Mouse (Mus musculus): ENCODE results near the gene Mettl6.
A peak's percentile ranks its signal among the peaks of the same experiment; 100 is the strongest.

Mettl6 gene

DNA sequence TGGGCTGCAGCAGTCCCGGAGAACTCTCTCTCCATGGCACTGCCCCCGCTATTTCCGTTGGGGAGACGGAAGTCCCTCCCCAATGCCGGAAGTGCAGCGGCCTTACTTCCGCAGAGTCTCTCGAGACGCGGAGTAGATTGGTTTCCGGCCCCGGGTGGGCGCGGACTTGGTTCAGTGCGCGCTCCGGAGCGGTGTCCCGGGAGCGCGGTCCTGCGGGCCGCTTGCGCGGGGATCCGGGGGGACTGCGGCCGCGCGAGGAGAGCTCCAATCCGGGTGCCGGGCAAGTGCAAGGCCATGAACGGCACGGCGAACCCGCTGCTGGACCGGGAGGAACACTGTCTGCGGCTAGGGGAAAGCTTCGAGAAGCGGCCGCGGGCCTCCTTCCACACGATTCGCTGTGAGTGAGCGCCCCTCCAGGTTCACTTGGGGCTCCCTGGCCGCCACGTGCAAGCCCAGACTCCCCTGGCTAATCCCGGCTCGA is at the start of gene Mettl6:
TSS of gene Mettl6 (minus strand) at position 66 of the 481 bp plus-strand sequence.
- DNase-seq (ENCODE audit: low read depth, low spot score) = peak; percentile 94

DNA sequence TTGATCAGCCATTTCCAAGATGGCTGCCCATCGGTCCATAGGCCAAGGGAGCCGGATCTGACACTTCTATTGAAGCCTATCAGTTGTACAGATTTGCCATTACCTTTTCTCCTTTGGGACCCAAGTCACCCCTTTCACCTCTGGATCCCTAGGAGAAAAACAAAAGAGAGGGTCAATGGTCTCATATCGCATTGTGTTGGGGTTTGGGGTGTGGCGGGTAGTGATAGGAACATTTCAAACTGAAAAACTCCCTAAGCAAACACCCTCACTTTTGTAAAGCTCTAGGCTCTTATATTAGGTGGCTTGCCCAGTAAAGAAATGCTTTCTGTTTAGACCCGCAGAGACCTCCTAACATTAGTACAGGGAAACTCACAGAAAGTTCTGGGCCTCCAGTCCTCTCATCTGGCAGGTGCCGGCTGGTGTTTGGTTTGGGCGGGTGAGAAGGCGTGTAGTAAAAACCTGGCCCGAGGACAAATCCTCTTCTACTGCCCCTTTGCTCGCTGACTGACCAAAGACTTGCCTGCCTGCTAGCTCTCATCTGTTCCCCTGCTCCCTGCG is 49.1 kb upstream of the Mettl6 start:
- no peak for DNase-seq (ENCODE audit: low read depth, low spot score)

DNA sequence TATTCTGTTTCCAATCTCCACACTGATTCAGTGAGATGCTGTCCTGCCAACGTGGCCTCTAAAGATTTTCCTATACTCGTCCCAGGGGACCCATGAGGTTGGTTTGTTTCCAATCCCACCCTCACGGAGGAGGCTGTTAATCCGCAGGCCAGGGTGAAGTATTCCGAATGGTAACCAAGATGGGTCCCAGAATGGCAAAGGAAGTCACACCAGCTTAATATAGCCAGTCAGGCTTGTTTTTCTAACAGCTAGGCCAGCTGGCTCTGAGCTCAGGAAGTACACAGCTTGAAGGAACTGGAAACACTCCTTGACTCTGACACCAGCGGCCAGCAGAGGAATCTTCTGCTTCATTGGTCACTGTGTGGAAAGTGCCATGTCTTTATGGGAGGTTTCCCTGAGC is 42.5 kb upstream of the Mettl6 start:
- no peak for DNase-seq (ENCODE audit: low read depth, low spot score)

DNA sequence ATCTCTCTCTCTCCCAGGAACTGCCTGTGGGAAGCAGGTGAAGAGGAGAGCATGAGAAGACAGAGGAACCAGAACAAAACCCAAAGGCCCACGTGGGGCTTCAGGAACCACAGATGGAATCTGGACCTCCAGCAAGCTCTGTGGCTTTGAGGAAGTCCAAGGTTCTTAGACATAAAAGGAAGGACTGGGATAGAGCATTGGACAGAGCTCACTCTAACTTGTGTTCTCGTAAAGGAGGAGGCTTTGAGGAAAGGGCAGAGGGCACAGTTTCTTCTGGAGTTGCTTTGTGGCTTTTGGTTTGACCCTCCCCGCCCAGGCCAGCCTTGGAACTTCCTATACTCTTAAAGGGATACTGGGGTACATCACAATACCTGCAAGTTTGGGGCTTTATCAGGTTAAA is 37.8 kb upstream of the Mettl6 start:
- DNase-seq (ENCODE audit: low read depth, low spot score) = no peak

DNA sequence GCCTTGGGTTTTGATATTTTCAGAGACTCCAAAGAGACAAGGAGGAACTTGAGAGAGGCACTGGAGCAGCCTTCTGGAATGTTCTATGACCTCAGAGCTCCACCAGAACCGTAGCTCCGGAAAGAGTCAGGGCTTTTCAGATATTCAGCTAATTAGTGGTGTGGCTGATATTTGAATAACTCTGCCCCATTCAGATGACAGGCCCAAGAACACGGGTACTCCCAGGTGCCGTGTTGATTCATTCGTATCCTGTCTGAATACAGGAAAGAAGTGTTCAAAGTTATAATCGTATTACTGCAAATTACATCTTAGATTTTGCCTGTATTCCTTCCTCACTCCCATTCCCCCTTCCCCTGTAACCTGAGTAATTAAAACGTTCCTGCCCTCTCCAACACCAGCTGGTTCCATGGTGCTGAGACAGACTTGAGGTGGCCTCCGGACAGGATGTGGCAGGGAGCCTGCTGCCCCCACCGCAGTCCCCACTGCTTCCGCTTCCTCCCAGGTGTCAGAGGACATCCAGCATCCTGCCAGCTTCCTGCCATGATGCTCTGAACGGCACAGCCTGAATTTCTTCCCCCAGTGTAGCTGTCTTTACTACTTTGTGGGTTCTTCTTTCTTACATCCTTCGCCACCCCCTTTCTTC is 36.8 kb upstream of the Mettl6 start:
- peak; percentile 84 for DNase-seq (ENCODE audit: low read depth, low spot score)

DNA sequence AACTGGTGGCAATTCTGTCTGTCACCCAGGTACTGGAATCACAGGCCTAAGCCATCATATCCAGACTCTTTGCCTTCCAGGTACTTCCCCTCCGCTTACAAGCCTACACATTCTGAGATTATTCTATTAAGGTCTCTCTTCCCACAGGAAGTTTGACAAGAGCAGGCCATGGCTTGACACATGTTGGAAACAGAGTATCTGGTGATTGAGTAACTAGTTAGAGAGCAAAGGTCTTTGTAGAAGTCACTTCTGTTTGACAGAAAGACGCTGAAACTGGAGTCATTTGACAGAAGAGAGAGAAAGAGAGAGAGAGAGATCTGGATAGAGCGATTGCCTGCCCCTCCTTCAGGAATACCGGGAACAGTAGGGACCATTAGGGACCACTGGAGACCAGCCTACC is 36.0 kb upstream of the Mettl6 start:
- no peak for DNase-seq (ENCODE audit: low read depth, low spot score)

DNA sequence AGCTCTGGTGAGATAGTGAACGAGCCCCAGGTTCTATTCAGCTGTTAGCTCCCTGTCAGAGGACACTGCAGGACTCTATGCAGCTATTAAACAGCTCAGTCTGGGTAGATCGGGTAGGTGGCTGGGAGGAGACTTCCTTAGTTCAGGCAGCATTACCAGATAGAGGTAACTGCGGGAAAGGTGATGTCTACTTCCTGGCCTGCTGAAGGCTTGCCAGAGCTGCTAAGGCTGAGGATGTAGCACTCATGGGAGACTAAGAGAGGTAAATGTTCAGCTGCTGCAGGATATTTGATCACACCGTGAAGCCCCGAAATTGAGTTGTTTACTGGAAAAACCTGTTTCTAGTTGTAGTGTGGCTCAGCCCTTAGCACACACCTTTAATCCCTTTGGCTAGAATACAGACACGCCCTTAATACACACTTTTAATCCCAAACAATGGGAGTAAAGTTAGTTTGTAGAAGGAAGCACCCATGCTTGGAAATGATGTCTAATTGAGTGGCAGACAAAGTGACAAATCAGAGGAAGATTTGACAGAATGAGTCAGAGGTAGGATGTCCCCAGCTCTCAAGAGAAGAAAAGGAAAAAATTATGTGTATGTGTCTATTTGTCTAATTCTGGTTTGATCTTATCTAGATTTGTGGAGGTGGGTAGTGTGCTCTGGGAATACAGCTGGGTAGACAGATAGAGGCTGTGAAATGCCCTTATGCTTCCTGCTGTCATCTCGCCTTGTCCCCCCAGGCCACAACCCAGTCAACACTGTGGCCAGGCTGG is 30.4 kb upstream of the Mettl6 start:
- DNase-seq (ENCODE audit: low read depth, low spot score) = peak; percentile 52

DNA sequence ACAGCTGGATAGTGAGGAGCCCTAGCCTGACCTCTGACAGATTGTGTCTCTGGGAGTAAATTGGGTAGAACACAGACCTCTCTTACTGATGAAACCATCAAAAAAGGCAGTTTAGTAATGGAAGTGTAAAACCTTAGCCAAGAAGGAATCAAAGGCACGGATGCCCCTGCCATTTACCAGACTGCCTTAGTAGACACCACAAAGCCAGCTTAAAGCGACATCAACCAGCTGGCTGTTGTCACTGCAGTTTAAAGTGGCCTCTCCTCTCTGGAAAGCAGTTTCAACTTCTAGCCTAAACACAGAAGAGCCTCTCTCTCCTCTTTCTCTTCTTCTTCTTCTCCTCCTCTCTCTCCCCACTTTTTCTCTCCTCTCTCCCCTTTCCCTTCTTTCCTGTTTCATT is 26.5 kb upstream of the Mettl6 start:
- DNase-seq (ENCODE audit: low read depth, low spot score) = no peak

DNA sequence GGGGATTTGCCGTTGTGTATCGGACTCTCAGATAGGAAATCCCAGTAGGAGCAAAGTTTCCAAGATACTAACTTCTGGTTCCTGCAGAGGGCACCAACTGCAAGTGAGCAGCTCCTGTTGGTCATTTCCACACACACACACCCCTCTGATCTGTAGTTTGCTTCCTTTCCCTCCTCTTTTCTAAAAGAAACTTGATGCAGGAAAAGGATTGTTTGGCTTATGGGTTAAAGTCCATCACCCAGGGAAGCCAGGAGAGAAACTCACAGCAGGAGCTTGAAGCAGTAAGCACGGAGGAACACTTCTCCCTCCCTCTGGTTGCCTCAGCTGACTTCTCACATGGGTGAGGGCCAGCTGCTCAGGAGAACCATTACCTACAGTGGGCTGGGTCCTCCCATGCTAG is 24.3 kb upstream of the Mettl6 start:
- DNase-seq (ENCODE audit: low read depth, low spot score) = no peak

DNA sequence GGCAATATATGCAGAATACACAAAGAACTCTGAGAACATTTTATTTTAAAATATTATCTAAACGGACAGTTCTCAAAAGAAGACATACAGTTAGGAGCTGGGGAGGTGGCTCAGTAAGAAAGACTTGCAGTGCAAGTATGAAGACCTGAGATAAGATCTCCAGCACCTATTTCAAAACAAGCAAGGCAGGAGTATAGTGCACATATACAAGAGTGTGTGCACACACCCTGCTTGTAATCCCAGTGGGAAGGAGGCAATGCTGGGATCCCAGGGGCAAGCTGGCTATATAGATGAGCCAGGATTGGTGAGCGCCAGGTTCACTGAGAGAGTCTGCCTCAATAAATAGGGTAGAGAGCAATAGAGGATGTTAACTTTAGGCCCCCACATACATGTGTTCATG is 21.1 kb upstream of the Mettl6 start:
- no peak for DNase-seq (ENCODE audit: low read depth, low spot score)

DNA sequence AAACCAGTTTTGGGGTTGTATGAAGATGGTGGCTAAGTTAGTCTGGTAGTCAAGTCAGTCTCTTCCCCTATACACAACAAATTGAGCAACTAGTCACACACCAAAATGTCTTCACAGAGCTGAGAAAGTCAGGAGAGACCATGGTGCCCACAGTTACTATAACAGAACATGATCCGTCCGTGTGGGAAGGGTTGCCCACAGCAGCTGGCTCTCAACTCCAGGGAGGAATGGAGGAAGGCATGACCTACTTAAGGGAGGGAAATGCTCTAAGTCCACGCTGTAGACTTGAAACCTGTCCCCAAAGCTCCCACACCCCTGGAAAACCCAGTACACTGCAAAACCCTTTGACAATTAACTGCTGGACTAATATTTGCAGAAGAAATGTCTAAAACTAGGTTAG is 15.5 kb upstream of the Mettl6 start:
- DNase-seq (ENCODE audit: low read depth, low spot score) = no peak

DNA sequence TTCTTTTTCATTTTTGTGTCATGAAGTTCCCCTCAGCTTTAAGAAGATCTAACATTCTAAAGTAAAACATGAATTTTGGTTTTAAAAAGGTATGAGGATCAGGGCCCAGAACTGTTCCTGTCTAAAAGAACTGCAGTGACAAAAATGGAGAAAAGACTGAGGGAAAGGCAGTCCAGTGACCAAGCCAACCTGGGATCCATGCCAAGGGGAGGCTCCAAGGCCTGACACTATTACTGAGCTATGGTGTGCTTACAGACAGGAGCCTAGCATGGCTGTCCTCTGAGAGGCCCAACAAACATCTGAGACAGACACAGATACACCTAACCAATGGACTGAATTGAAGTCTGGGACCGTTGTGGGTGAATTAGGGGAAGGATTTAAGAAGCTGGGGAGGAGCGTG is 15.1 kb upstream of the Mettl6 start:
- DNase-seq (ENCODE audit: low read depth, low spot score) = no peak

DNA sequence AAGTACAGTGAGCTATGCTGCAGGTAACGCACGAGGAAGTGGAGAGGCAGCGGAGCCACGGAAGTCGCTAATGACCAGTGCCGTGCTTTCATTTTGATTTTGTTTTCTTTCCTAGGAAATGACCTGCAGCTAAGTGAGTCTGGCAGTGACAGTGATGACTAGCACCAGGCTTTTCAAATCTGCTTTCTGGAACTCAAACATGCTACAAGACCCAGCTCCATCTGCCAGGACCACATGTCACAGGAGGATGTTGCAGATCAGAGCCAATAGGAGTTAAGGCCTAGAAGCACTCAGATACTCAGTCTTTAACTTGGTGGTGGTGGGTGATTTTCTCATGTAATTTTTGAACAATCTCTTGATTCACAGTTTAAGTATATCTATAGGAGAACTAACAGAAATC is 11.6 kb upstream of the Mettl6 start:
- no peak for DNase-seq (ENCODE audit: low read depth, low spot score)

DNA sequence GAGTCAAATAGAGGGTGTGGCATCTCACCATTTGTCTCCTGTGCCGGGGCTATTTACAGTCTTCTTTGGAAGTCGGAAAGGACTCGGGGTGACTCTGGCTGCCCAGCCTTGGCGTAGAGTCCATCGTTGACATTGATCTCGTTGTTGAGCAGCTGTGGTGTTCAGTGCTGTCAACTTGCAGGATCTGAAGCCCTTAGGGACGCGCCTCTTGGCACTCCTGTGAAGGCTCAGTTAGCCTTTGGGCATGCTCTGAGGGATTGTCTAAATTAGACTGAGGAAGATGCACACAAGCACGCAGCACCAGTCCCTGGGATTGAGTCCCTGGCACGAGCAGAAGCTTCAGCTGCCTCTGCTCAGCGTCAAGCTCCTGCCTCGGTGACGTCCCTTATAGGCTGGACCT is 8.6 kb upstream of the Mettl6 start:
- DNase-seq (ENCODE audit: low read depth, low spot score) = no peak

DNA sequence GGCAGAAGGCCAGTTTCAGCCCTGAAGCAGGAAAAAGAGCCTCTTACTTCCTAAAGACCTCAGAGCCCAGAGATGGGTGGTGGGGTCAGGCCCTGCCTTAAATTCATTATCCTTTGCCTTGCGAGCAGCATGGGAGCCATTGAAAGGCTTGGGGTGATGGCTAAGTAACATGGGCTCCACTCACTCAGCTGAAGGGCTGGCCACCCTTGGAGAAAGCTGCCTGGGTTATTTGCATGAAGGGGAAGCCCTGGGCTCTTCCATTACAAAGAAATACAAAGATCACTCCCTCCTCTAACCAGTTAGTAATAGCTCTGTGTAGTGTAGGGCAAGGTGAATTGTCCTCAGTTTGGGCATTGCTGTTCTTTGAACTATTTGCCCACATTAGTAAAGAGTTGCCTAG is 4.7 kb upstream of the Mettl6 start:
- DNase-seq (ENCODE audit: low read depth, low spot score) = no peak

DNA sequence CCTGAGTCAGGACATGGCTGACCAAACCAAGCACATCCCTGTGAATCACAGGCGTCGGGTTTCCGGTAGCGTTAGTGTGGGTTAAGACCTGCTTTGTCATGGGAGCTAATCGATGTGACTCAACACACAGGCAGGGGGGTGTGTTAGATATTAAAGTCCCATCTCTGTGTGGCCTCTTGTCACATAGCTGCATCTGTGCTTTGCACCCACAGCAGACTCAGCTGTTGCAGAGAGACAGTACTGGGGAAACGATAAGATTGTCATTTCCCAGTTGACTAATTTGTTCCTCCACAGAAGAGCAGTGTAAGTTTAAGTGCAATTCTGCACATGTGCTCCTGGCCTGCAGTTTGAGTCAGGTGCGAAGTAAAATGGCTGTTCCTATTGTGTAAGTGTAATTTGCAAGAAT is 1.4 kb upstream of the Mettl6 start:
- peak; percentile 36 for DNase-seq (ENCODE audit: low read depth, low spot score)

DNA sequence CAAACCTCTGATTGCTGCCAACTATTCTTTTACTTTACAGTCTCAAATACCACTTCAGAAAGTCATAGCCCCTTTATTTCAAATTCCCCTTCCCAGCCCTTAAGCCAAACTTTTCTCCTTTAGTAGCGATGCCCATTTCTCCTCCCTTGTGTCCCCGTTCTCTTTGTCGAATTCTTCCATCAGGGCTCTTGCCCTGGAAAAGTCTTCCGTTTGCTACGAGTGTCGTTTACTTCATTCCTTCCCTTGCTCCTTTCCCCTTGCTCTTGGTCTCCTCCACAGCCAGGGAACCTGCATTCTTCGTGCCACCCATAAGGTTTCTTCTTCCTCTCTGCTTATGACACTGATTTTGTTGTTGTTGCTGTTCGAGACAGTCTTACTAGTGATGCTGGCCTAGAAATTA is 698 bp upstream of the Mettl6 start:
- DNase-seq (ENCODE audit: low read depth, low spot score) = peak; percentile 8

DNA sequence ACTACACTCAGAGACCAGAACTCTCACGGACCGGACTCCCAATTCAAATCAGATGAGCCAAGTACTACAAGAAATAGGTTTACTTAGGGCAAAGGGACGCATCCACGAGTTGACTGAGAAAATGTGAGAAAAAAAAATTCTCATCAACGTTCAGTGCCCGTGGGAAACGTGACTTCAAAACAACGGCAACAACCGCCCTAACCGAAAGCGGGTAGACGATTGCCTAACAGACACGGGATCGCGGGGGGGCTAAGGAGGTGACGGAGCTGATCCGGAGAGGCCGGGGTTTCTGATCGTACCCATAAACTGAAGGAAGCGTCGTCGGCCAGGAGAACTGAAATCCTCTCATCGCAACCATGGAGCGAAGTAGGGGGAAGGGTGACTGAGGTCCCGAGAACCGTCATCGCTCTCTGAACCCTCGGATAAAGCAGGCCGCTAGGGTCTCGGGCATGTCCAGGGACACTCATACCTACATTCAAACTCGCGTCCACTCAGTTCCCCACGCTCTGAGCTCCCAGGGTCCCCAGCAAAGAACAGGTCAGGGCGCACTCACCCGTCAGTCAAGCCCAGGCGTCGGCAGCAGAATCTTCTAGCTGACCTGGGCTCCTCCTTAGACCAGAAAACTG is 378 bp downstream of the Mettl6 start, which contains the start of gene Eaf1:
TSS of gene Eaf1 (plus strand) at position 51 of the 626 bp plus-strand sequence.
- peak; percentile 76 for DNase-seq (ENCODE audit: low read depth, low spot score)

DNA sequence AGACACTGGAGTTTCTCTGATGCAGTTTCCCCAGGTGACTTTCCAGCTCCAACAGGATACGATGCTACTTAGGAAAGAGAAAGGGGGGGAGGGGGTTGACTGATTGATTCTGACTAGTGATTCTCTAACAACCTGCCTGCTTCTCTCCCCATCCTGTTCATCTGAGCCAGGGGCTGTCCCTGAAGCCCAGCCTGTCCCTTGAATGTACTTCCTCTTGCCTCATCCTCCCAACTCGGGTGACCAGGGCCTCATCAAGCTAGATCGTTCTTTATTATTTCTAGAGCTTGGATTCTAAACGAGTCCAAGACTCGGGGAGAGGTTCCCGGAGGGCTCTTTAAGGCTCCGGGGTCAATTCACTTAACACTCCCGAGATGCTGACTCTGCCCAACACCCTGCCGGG is 939 bp downstream of the Mettl6 start:
- DNase-seq (ENCODE audit: low read depth, low spot score) = peak; percentile 32

DNA sequence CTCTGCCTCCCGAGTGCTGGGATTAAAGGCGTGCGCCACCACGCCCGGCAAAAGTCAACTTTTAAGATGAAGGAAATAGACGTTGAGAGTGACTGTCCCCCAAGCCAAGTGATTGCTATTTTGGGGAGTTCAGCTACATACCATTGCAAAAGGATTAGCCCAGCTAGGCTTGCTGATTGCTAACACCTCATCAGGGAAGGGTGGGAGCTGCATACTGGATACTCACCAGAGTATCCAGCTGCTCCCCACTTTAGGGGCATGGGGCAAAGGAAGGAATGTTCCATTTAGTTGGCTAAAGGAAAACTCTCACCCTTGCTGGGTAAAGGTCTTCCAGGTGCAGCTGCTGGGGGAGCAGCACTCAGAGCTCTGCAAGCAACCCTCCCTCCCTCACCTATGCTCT is 6.8 kb downstream of the Mettl6 start:
- DNase-seq (ENCODE audit: low read depth, low spot score) = no peak

DNA sequence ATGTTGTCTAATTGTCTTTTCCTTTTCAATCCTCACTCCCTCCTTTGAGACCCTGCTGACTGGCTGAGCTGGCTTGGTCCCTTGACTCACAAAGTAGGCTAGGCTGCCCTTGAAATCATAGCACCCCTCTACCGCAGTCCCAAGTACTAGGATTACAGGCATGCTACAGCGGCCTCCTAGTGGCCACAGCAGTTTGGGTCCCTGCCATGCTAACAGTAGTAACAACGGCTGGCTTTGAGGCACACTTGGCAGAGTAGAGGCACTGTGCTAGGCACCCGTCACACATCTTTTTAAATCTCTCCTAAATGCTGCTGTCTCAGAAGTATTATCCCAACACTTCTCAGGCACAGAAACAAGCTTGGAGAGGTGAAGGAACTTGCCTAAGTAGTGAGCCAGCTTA is 8.4 kb downstream of the Mettl6 start:
- DNase-seq (ENCODE audit: low read depth, low spot score) = no peak

DNA sequence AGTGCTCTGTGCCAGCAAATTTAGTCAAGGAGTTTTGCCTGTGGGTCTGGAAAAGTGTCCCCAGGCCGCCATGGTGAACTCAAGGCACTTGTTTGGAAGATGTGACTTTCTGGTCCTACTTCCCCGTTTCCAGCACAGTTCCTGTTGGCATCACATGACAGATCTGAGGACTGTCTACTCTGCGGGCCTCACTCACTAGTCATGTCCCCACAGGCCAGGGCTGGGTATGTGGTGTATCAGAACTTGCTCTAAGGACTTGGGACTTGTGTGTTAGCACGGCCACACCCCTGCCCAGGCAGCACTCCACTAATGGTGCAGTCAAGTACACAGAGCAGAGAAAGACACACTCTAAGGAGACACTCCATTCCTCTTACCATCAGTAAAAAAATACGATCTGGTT is 12.4 kb downstream of the Mettl6 start:
- DNase-seq (ENCODE audit: low read depth, low spot score) = no peak

All from CD4-positive, CD25-positive, alpha-beta regulatory T cell, adult 2 months (primary cell).